Mouse (Mus musculus): ENCODE measurements around the gene Exog.

Gene Exog

GRCm38 (mm10) chr9:119504981-119505658 lies 60.4 kb downstream of the Exog start:
- DNase-seq (ENCODE audit: low read depth): no peak

GRCm38 (mm10) chr9:119510902-119511301 lies 66.2 kb downstream of the Exog start:
- DNase-seq (ENCODE audit: low read depth): no peak

- no peak for DNase-seq (ENCODE audit: low read depth)
These were observed 68.2 kb downstream of the Exog start for GRCm38 (mm10) chr9:119512993-119513392.

GRCm38 (mm10) chr9:119513816-119514215 lies 69.1 kb downstream of the Exog start:
- DNase-seq (ENCODE audit: low read depth): no peak

DNA sequence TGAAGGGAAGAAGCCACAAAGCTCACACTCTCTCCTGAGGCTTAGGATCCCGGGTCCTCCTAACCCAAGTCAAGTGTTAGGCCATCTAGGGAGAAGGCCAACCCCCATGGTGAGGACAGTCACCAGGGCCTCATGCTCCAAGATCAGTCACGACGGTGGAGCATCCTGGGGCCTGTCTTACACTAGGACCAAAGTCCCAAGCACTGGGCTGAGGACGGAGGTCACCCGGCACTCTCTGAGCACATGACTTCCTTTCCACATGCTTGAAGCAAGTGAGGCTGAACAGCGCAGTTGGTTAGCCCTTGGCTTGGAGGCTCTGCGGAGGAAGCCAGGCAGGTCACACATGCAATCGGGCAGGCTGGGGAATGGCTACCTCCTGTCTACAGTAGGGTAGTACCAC lies 70.2 kb downstream of the Exog start:
- no peak for DNase-seq (ENCODE audit: low read depth)

Measured in induced T-regulatory cell, adult 2 months (primary cell).